Mouse (Mus musculus) MEL-GATA-1-ER (cell line): ENCODE results near the gene Tpmt.

Experiments
- DNase-seq: peaks from one replicate; pipeline ENCODE4 v3.0.0-alpha.2; 2012; ENCODE audit warnings: low read depth; ENCODE audit errors: extremely low read depth

Gene Tpmt

DNA sequence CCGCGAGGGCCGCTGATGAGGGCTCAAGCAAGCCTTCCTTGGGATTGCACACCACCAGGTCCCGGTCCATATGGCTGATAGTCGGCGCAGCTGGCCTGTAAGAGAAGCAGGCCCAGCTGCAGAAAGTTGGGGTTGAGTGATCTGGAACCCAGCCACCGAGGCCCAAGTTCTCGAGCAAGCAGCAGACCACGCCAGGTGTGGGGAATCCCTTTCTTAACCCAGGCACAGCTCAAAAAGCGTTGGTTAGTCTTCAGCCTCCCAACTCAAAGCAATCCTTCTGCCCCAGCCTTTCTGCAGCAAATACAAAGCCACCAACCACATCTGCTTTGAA lies at the start of gene Tpmt:
Gene Tpmt, minus strand, starts transcription at position 121 of the 331 bp plus-strand sequence.
- no peak for DNase-seq

DNA sequence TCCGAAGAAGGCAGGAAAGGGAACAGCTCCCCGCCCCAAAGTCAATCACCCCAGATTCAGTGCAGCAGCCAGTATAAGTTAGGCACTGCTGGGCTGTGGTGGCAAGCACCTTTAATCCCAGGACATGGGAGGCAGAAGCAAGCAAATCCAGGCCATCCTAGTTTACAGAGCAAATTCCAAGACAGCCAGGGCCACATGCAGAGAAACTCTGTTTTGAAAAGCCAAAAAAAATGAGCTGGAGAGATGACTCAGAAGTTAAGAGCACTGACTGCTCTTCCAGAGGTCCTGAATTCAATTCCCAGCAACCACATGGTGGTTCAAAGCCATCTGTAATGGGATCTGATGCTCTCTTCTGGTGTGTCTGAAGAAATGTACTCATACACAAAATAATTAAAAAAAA lies 49.3 kb upstream of the Tpmt start:
- no peak for DNase-seq

DNA sequence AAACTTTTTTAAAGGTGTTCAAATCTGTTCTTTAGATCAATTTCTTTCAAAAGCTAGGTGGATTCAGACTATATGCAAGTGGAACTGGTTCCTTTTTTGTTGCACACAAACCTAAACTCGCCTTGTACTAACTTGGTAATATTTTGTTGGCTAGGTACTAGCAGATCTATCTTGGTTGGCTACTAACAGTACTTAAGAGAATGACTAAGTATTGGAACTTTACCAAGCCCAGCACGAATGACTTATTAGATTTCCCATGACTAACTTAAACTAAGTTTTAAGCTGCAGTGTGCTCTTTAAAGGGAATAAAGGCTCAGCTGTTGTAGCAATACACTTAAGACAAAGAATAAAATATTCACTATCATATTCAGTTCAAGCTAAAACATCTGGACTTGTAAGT lies 44.7 kb upstream of the Tpmt start:
- DNase-seq: no peak

DNA sequence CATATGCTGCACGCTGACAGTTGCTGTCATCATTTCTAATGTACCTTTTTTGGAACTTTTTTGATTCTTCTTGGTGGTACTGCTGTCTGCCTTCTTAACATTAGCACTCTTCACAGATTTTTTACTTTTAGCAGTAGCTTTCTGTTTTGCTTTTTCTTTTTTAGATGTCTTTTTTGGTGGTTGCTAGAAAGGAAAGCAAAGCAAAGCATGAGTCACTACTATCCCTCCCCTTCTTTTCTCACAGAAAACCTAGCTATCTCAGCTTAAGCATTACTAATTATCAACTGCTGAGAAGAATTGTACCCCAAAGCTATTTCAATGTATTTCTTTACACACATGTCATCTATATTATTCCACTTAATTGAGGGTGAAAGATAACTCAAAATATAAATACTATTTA lies 43.9 kb upstream of the Tpmt start:
- DNase-seq: no peak

DNA sequence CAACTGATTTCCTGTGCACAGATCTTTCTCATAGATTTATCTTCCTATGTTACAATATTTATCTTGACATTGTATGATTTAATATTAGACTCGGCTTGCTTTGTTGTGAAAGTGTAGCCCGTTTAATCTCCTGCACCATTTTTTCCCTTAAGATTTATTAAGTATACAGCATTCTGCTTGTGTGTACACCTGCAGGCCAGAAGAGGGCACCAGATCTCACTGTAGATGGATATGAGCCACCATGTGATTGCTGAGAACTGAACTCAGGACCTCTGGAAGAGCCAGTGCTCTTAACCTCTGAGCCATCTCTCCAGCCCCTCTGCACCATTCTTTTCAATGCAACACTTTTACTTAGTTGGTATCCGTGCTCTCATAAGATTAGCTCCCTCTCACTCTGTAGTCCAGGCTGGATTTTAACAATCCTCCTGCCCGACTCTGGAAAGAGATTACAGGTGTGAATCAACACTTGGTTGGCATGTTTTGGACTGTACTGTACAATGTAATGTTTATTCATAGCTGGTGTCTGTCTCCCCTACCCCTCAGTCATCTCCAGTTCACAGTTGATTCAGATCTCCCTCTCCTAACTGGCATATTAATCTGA lies 36.5 kb upstream of the Tpmt start:
- no peak for DNase-seq

DNA sequence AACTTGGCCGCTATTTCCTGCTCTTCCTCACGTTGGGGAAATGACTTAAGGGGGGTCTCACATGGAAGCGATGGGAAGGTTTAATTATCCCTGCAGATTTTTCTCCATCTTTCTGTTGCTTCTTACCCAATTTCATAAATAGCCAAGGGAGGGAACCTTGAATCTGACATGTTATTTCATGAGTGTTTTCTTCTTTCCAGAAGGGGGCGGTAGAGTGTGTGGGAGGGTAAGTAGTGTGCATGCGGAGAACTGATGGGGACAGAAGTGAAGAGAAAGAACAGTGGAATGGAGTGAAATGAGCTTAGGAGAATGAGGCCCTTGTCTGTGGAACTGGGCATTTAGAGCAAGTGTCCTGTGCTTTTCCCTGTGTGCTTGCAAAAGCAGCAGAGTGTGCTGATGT lies 34.3 kb upstream of the Tpmt start:
- no peak for DNase-seq

DNA sequence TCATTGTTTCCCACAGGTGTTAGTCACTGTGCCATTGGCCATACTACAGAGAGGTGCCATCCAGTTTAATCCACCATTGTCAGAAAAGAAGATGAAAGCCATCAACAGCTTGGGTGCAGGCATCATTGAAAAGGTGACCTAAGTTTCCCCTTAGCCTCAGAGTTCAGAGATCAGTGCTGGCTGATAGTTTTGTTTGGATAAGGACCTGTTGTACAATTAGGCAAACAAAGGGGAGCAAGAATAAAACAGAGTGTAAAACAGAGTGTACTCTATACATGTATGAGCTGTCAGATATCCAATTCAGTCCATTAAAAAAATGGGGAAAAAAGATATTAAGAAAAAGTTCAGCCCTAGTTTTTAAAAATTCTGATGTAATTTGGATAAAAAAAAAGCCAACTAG lies 32.8 kb upstream of the Tpmt start:
- no peak for DNase-seq

DNA sequence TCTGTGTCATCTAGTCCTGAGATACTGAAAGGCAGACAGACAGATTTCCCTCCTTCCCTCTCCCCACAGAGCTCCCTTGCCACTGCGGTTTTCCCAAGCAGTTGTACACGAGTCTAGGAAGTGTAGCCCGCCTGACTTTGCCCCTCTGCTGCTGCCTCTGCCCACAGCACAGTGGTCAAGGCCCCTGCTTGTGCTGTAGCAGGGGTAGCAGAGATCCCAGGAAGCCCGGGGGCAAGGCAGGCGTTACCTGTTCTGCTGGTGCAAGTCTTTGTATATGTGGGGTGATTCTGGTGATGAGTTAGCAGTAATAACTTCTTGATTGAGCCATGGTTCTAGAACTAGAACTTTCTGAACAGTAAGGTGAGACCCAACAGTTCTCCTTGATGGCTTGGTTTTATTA lies 31.6 kb upstream of the Tpmt start:
- DNase-seq: no peak

DNA sequence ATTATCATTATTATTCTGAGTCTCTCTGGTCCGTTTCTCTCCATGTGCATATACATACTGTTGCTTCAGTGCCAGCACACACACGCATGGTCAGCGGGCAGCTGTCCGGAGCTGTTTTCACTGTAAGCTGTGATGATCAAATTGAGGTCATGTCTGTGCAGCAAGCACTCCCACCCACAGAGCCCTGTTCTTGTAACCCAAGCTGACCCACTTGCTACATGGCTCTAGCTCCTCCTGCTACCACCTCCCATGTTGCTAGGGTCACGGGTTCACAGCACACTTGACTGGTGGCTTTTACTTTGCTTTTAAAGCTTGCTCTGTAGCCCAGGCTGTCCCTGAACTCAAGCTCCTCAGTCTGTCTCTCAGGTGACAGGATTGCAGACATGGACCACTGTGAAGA lies 27.9 kb upstream of the Tpmt start:
- DNase-seq: no peak

DNA sequence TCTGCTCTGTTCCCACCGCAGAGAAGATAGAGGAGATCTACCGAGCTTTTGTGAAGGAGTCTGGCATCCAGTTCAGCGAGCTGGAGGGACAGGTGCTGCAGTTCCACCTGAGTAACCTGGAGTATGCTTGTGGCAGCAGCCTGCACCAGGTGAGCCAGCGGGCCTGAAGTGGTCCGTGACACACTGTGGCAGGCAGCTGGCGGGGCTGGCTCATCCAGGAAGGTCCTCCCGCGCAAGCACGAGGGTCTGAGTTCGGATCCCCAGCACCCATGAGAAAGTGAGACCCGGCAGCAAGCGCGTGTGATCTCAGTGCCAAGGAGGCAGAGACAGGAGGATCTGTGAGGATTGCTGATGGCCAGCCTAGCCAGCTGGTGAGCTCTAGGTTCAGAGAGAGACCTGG lies 27.3 kb upstream of the Tpmt start:
- no peak for DNase-seq

DNA sequence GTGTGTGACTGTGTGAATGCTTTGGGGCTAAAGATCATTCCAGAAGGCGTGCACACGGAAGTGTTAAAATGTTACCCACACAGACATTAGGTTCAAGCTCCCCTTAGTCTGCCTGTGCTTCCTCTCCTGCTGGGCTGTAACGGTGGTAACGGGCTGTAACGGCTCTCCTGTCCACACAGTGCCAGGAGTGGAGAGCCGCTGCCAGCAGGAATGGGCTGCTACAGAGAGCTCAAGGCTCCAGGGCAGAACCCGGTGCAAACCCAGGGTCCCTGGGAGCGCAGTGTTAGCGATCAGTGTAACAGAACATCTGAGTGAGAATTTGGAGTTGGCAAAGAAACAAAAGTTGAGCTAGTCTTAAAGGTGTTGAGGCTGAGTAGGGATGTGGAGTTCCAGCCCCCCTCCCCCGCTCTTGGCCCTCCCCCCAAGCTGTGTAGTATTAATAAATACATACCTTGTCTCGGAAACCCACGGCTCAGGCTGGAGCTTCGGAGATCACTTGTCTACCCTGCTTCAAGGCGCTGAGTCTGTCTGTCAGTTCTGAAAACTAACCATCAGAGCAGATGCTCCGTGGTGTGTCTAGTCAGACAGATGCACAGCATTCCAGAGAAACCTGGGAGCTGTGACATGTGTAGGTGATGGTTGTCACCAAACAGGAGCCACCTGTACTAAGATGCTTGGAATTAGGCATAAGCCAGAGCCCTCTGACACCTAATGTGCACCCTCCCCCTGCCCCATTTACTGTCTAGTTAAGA lies 26.0 kb upstream of the Tpmt start:
- DNase-seq: no peak

DNA sequence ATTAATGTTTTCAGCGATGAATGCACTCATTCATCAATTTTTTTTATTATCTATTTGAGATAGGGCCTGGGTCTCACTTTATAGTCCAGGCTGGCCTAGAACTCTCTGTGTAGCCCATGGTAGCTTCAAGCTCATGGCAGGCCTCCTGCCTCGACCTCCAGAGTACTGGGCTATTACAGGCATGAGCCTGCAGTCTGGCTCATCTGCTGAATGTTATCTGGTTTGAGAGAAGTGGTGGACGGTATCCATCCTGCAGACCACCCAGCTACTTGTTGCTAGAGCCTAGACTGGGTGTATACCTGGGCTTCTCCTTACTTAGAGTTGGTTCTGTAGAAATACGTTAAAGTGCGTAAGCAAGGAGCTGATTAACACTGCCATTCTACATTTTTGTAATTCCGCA lies 22.5 kb upstream of the Tpmt start:
- DNase-seq: no peak

DNA sequence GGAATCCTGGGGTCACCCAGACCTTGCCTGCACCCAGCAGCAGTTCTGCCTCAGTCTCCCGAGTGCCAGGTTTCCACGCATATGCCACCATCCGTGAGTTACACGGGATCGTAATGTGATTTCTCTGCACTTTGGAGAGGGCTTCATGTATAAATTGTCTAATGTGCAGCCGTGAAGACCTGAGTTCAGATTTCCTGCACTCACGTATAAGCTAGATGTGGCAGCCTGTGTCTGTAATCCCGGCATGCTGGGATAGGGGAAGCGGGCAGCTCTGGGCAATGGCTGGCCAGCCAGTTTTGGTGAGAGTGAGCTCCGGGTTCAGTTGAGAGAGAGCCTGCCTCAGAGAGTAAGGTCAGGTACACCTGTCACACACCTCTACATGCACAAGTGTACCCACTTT lies 22.0 kb upstream of the Tpmt start:
- DNase-seq: no peak

DNA sequence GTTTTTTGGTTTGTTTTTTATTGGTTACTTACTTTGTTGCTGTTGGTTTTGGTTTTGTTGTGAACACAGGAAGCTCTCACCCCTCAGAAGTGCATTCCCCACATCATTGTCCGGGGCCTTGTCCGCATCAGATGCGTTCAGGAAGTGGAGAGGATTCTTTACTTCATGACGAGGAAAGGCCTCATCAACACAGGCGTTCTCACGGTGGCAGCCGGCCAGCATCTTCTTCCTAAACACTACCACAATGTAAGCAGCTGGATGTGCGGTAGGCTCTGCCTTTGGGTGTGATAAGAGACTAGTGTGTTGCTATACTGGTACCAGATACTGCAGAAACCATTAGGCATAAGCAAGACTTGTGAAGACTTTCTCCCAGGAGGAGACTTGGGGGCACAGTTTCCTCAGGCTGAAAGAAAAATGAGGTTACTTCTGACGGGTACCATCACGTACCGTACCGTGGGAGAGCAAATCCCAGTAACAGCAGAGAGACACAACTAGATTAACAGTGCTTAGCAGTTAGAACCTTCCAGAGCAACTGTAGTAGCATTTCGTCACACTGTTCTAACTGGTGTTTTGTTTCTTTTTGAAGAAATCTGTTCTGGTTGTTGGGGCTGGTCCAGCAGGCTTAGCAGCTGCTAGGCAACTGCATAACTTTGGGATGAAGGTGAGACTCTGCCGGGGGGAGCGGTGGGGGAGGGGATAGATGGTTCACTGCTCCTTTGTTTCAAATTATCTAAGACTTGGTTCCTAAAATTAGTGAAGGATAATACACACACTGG lies 19.6 kb upstream of the Tpmt start:
- DNase-seq: no peak

DNA sequence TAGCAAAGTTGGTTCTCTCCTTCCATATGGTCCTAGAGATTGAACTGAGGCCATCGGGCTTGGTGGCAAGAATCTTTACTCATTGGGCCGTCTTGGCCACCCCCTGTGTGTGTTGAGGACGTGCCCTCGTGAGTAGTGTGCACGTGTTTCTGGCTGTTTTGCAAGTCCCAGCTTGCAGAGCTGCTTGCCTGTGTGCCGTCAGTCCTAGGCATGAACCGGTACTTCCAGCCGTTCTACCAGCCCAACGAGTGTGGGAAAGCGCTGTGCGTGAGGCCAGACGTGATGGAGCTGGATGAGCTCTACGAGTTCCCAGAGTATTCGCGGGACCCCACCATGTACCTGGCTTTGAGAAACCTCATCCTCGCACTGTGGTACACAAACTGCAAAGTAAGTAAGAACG lies 18.2 kb upstream of the Tpmt start:
- no peak for DNase-seq

DNA sequence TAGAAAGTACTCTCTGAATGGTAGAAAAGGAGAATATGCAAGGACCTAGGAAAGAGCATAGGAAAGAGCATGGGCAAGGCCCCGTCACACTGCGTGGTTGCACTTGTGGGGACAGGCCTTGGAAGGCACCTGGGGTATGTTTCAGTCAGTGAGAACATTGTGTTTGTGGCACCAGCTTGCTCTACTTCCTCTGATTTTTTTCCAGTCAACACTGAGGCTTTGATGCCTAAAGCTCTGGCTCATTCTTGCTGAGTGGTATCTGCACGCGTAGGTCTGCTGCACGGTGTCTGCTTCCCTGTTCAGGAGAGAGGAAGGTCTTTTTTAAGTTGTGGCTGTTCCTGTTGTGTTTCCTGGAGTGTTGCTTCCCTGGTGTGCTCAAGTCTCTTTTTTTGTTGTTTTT lies 12.2 kb upstream of the Tpmt start:
- no peak for DNase-seq

DNA sequence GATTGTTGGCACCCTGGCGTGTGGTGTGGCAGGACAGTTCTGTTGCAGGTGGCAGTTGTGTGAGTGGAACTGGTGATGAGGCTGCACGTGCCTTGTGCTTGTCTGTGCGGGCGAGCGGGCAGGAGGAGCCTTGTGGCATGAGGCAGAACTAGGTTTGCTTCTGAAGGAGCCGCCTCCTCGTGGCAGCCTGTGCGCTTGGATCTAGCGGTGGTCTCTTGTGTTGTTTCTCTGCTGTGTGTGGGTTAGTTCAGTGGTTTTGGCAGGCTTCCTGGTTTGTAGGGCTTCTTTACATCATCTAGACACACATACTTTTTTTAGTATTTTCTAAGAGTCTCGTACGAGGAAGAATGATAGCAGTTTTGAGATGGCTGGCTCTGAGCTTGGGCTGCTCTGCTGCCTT lies 11.6 kb upstream of the Tpmt start:
- no peak for DNase-seq

DNA sequence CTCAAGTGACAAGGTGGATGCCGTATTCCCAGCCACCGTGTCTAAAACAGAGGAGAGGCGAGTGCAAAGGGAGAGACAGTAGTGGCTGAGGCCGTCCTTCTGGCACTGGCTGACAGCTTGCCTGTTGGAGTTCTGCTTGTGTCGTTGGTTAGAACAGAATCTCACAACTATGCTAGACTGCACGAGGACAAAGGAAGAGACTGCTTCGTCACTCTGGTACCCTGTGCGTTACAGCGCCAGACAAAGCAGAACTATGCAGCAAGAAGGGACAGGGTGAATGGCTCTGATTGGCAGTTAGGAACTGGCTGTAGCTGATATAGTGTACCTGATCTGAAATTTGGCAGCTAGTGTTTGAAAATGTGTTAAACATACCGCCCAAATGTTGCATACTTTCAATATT lies 9.4 kb upstream of the Tpmt start:
- no peak for DNase-seq

DNA sequence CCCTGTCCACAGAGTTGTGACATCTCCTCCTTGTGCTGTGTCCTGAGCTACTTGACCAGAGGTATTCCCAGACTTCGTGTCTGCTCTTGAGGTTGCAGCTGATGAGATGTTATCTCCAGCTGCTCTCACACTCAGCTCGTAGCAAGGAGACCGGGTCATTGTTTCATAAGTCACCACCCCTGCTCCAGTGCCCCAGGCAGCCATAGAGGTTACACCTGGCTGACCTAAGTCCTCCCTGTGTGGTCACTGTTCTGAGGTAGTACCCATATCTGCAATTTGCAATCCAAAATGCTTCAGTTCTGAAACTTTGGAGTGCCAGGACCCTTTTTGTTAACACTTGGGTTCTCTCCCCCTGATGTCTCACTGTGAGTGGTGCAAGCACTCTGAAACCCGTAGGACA lies 5.5 kb upstream of the Tpmt start:
- DNase-seq: no peak

DNA sequence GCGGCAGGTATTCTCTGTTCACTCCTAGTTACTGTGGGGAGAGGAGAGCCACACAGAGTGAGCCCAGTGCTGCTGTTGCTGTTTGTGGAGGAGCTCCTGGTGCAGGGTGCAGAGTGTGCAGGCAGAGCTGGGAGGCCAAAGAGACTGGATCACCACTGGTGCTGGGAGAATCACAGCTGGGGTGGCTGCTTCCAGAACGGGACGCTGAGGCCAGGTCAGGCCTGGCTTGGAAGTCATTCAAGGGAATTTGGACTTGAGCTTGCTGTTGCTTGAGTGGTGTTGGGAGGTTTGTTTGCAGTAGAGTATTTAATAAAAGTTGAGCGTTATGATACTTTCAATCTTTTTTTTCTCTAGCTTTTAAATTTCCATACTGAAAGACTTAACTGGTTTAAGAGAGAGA lies 3.5 kb upstream of the Tpmt start:
- DNase-seq: no peak

DNA sequence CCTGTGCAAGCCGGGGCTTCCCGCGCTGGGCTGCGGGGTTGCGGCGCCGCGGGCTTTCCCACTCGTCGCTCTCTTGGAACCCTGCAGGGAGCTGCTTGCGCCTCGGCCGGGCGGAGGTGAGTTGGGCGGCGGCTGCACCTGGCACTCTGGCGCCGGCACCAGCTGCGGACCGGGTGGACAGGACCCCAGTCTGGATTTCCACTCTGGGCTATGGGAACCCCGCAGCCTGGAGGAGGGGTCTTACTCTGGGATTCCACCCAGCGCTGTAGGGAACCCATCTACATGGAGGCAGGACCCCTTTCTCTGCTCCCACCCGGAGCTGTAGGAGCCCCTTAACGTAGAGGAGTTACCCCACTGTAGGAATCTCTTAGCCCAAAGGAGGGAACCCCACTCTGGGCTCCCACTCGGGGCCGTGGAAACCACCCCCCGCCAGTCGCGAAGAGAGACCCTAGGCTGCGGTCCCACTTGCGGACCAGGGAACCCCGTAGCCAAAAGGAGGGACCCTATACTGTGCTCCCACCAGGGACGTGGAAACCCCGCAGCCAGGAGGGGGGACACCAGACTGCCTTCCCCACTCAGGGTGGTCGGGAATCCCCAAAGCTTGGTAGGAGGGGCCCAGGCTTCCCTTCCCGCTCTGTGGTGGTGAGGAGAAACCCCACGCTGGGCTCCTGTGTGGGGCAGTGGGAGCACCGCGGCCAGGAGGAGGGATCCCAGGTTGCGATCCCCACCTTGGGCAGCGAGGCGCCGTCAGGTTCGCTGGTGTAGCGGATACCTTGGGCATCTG lies 512 bp downstream of the Tpmt start:
- DNase-seq: no peak

DNA sequence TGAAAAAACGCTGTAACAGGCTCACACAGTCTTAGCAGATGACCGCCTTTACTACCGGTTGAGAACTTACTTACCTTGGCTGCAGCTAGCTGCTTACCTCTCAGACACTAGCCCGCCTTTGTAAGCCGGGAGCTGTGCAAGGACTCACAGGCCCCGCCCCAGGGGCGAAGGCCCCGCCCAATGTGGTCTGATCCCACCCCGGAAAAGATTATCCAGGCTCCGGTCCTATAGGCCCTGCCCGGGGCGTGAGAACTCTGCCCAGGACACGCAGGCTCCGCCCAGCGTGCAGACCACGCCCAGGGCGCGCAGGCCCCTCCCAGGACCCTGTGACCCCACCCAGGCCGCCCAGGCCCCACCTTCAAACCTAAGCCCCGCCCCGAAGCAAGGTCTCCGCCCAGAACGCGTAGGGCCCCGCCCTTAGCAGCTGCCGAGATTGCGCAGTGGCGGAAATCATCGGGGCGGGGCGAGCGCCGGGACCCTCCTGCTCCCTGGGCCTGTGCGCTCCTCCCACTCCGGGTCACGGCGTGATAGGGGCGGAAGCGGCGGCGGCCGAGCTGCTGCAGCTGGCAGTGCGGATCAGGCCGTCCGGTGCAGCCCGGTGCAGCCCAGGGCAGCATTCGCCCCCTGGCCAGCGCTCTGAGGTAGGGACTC lies 1.4 kb downstream of the Tpmt start, which contains the start of gene Kdm1b:
Gene Kdm1b, plus strand, starts transcription at position 470 of the 651 bp plus-strand sequence.
- DNase-seq: peak; percentile 90
